Mouse (Mus musculus) cerebellum, adult 11 months (tissue): ENCODE data around the gene 4933415A04Rik.

ENCODE experiments used
- DNase-seq: peaks from one replicate; pipeline ENCODE4 v3.0.0; 2022

4933415A04Rik gene

DNA sequence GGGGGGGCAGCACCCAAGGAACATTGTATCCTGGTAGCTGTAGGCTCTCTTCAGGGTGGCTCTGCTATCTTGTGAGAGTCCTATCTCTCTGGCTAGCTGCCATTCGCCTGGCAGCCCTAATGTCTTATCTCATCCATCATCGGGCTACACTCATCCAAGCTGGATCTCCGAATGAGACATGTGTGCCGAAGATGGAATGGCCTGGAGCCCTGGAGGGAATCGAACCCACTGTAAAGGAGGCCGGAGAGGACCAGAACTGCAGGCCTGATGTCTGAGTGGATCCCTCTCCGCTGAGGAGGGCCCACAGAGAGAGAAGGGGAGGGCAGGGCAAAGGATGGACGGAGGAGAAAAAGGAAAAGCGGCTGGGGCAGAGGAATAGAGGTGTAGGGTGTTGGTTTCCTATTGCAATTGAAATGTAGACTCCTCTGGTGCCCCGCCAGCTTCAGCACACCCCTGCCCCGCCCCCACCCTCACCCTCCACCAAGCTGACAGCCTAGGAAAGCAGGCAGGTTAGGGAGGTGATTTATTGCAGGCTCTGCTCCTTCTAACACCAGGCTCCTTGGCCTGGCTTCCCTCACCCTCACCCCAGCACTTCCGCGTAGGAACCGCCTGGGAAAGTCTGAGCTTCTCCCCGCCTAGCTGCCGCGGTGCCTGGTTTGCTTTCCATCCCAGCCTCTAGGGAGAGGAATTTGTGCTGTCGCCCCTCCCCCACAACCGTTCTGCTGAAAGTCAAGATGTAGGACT, 47.0 kb downstream of the 4933415A04Rik start:
- no peak for DNase-seq

DNA sequence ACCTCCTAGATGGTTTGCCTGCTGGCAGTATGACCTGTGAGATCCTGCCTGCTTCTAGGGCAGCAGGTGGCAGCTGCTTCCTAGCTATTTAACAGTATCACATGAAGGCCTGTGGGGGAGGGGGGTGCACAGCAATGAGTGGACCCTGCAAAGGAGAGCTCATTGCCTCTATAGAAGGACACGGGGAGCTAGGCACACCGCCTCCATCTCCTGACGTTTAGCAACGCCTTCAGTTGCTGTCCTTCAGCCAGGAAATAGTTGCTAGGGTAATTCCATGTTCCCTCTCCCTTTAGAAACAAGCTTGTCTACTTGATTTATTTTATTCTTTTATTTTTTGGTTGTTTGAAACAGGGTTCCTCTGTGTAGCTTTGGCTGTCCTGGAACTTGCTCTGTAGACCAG, 49.9 kb downstream of the 4933415A04Rik start:
- DNase-seq: no peak

DNA sequence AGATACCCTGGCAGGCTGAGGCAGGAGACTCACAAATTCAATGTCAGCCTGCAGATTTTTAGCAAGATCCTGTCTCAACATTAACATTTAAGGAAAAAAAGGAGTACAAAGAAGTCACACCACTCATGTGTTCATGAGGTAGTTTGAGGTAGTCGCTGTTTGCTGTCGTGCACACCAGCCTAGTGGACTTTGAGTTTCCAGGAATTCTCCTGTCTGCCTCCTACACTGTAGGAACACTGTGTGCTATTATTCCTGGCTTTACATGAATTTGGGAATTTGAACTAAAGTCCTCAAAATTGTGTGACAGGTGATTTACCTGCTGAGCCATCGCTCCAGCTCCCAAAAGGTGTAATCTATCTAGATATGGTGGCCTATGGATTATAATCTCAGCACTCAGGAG, 51.6 kb downstream of the 4933415A04Rik start:
- DNase-seq: no peak
